Mouse (Mus musculus): Measurements from ENCODE around the gene Adamts17.

The Adamts17 gene

GRCm38 (mm10) chr7:66830803-66831202, 8.7 kb upstream of the Adamts17 start:
- H3K9me3 ChIP-seq (ENCODE audit: low read length): no peaks in the 10 kb centered on the region
- no peaks in the 10 kb centered on the region for H3K4me1 ChIP-seq (replicated peaks; ENCODE audit: low read depth, low read length)
- no peaks in the 10 kb centered on the region for H3K36me3 ChIP-seq (ENCODE audit: insufficient read depth, low read length)
- no peak overlapping the region for H3K4me3 ChIP-seq (replicated peaks; ENCODE audit: low read length)
- no peak for TF ChIP-seq POU5F1 (IDR thresholded peaks at IDR 0.05; ENCODE audit: borderline replicate concordance, low read length)
- no peak for TF ChIP-seq CTCF (conservative IDR thresholded peaks at IDR 0.05; ENCODE audit: low read length)
- no peak for TF ChIP-seq NANOG (IDR thresholded peaks at IDR 0.05; ENCODE audit: borderline replicate concordance, low read length)
- peaks cover 7% of the 10 kb centered on the region for H3K27me3 ChIP-seq (ENCODE audit: insufficient read depth, low read length)

GRCm38 (mm10) chr7:66831295-66831694, 8.2 kb upstream of the Adamts17 start:
- Histone ChIP-seq H3K27me3 (ENCODE audit: insufficient read depth, low read length) (peaks cover 7% of the 10 kb centered on the region), H3K9me3 (ENCODE audit: low read length) (no peaks in the 10 kb centered on the region), H3K4me3 (replicated peaks; ENCODE audit: low read length) (no peak overlapping the region), H3K4me1 (replicated peaks; ENCODE audit: low read depth, low read length) (no peaks in the 10 kb centered on the region), H3K36me3 (ENCODE audit: insufficient read depth, low read length) (no peaks in the 10 kb centered on the region)
- TF ChIP-seq POU5F1 (IDR thresholded peaks at IDR 0.05; ENCODE audit: borderline replicate concordance, low read length) (no peak), NANOG (IDR thresholded peaks at IDR 0.05; ENCODE audit: borderline replicate concordance, low read length) (no peak), CTCF (conservative IDR thresholded peaks at IDR 0.05; ENCODE audit: low read length) (no peak)

- H3K9me3 ChIP-seq (ENCODE audit: low read length): no peaks in the 10 kb centered on the region
- H3K4me1 ChIP-seq (replicated peaks; ENCODE audit: low read depth, low read length): peaks cover 4% of the 10 kb centered on the region; the same call in 1 of the 2 replicates
- H3K36me3 ChIP-seq (ENCODE audit: insufficient read depth, low read length): no peaks in the 10 kb centered on the region
- TF ChIP-seq POU5F1 (IDR thresholded peaks at IDR 0.05; ENCODE audit: borderline replicate concordance, low read length) (no peak), CTCF (conservative IDR thresholded peaks at IDR 0.05; ENCODE audit: low read length) (no peak), NANOG (IDR thresholded peaks at IDR 0.05; ENCODE audit: borderline replicate concordance, low read length) (no peak)
- H3K27me3 ChIP-seq (ENCODE audit: insufficient read depth, low read length): peaks cover 45% of the 10 kb centered on the region
- peak overlapping the region; percentile 83 for H3K4me3 ChIP-seq (replicated peaks; ENCODE audit: low read length)
These were observed 629 bp downstream of the Adamts17 start for GRCm38 (mm10) chr7:66840008-66840719.

- H3K9me3 ChIP-seq (ENCODE audit: low read length): no peaks in the 10 kb centered on the region
- peaks cover 4% of the 10 kb centered on the region; the same call in 1 of the 2 replicates for H3K4me1 ChIP-seq (replicated peaks; ENCODE audit: low read depth, low read length)
- peaks cover 47% of the 10 kb centered on the region for H3K27me3 ChIP-seq (ENCODE audit: insufficient read depth, low read length)
- H3K36me3 ChIP-seq (ENCODE audit: insufficient read depth, low read length): no peaks in the 10 kb centered on the region
- no peak for TF ChIP-seq POU5F1 (IDR thresholded peaks at IDR 0.05; ENCODE audit: borderline replicate concordance, low read length)
- no peak for TF ChIP-seq CTCF (conservative IDR thresholded peaks at IDR 0.05; ENCODE audit: low read length)
- no peak for TF ChIP-seq NANOG (IDR thresholded peaks at IDR 0.05; ENCODE audit: borderline replicate concordance, low read length)
- H3K4me3 ChIP-seq (replicated peaks; ENCODE audit: low read length): no peak overlapping the region
These were observed 1.6 kb downstream of the Adamts17 start for GRCm38 (mm10) chr7:66841165-66841564.

GRCm38 (mm10) chr7:66842021-66842420, 2.5 kb downstream of the Adamts17 start:
- Histone ChIP-seq H3K36me3 (ENCODE audit: insufficient read depth, low read length) (no peaks in the 10 kb centered on the region), H3K4me1 (replicated peaks; ENCODE audit: low read depth, low read length) (peaks cover 4% of the 10 kb centered on the region; the same call in 1 of the 2 replicates), H3K9me3 (ENCODE audit: low read length) (no peaks in the 10 kb centered on the region), H3K4me3 (replicated peaks; ENCODE audit: low read length) (no peak overlapping the region), H3K27me3 (ENCODE audit: insufficient read depth, low read length) (peaks cover 47% of the 10 kb centered on the region)
- no peak for TF ChIP-seq NANOG (IDR thresholded peaks at IDR 0.05; ENCODE audit: borderline replicate concordance, low read length)
- TF ChIP-seq CTCF (conservative IDR thresholded peaks at IDR 0.05; ENCODE audit: low read length): peak; percentile 58

GRCm38 (mm10) chr7:66843846-66844245, 4.3 kb downstream of the Adamts17 start:
- H3K4me3 ChIP-seq (replicated peaks; ENCODE audit: low read length): no peak overlapping the region
- peaks cover 35% of the 10 kb centered on the region for H3K27me3 ChIP-seq (ENCODE audit: insufficient read depth, low read length)
- H3K36me3 ChIP-seq (ENCODE audit: insufficient read depth, low read length): no peaks in the 10 kb centered on the region
- peaks cover 4% of the 10 kb centered on the region; the same call in 1 of the 2 replicates for H3K4me1 ChIP-seq (replicated peaks; ENCODE audit: low read depth, low read length)
- no peaks in the 10 kb centered on the region for H3K9me3 ChIP-seq (ENCODE audit: low read length)
- TF ChIP-seq CTCF (conservative IDR thresholded peaks at IDR 0.05; ENCODE audit: low read length) (no peak), NANOG (IDR thresholded peaks at IDR 0.05; ENCODE audit: borderline replicate concordance, low read length) (no peak), POU5F1 (IDR thresholded peaks at IDR 0.05; ENCODE audit: borderline replicate concordance, low read length) (no peak)

- no peaks in the 10 kb centered on the region for H3K36me3 ChIP-seq (ENCODE audit: insufficient read depth, low read length)
- H3K4me1 ChIP-seq (replicated peaks; ENCODE audit: low read depth, low read length): no peaks in the 10 kb centered on the region
- TF ChIP-seq CTCF (conservative IDR thresholded peaks at IDR 0.05; ENCODE audit: low read length) (no peak), NANOG (IDR thresholded peaks at IDR 0.05; ENCODE audit: borderline replicate concordance, low read length) (no peak), POU5F1 (IDR thresholded peaks at IDR 0.05; ENCODE audit: borderline replicate concordance, low read length) (no peak)
- H3K4me3 ChIP-seq (replicated peaks; ENCODE audit: low read length): no peak overlapping the region
- no peaks in the 10 kb centered on the region for H3K9me3 ChIP-seq (ENCODE audit: low read length)
- H3K27me3 ChIP-seq (ENCODE audit: insufficient read depth, low read length): peaks cover 12% of the 10 kb centered on the region
These were observed 7.0 kb downstream of the Adamts17 start for GRCm38 (mm10) chr7:66846582-66846981.

- Histone ChIP-seq H3K27me3 (ENCODE audit: insufficient read depth, low read length) (peaks cover 9% of the 10 kb centered on the region), H3K9me3 (ENCODE audit: low read length) (no peaks in the 10 kb centered on the region), H3K4me1 (replicated peaks; ENCODE audit: low read depth, low read length) (no peaks in the 10 kb centered on the region), H3K4me3 (replicated peaks; ENCODE audit: low read length) (no peak overlapping the region), H3K36me3 (ENCODE audit: insufficient read depth, low read length) (no peaks in the 10 kb centered on the region)
- no peak for TF ChIP-seq NANOG (IDR thresholded peaks at IDR 0.05; ENCODE audit: borderline replicate concordance, low read length)
- no peak for TF ChIP-seq CTCF (conservative IDR thresholded peaks at IDR 0.05; ENCODE audit: low read length)
- TF ChIP-seq POU5F1 (IDR thresholded peaks at IDR 0.05; ENCODE audit: borderline replicate concordance, low read length): no peak
These were observed 7.8 kb downstream of the Adamts17 start for GRCm38 (mm10) chr7:66847299-66847698.

Measured in E14TG2a.4 (cell line).